Mouse (Mus musculus) megakaryocyte progenitor cell, adult 5-6 weeks (primary cell): Measurements from ENCODE around the gene Zfp580. TPM values are rescaled to one million over a fixed set of nuclear protein-coding genes. Genes with fewer than 3 reads are reported as not detected.

Experiments used
- ATAC-seq: replicated peaks from 2 replicates; pipeline ENCODE4 v1.8.0; 2016; ENCODE audit warnings: mild to moderate bottlenecking, moderate TSS enrichment, inconsistent platforms; ENCODE audit not compliant: poor library complexity
- total RNA-seq, 2 experiments: library from RNA; stranded (forward) in 1 of 2; stranded (reverse) in 1 of 2; fragments of 157-497, 149-512 nt in 1 of 2; fragments of 200-1000 nt in 1 of 2; gene quantifications; 2 replicates each; pipeline versions ENCODE4 v1.2.3 to v1.2.4; 2015 to 2017

Zfp580 gene
- total RNA-seq, 2 experiments from 2014 or later, result 0.67 to 3.0 TPM

DNA sequence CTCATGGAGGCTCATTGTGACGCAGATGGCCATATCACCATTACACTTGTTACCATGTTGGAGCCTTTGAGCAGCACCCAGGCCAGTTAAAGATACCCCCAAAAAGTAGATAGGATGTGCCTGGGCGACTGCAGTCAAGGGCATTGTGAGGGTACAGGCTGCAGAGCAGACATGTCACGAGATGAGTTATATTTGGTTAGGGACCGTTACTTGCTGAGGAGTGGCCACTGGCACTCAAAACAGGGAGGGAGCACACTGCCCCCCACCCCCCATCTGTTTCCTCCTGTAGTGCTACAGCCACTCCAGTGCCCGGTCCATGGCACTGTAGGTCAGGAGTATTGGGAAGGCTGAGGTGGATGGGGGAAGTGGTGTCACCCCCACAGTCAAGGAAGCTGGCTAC lies 47.4 kb downstream of the Zfp580 start:
- no peak for ATAC-seq

DNA sequence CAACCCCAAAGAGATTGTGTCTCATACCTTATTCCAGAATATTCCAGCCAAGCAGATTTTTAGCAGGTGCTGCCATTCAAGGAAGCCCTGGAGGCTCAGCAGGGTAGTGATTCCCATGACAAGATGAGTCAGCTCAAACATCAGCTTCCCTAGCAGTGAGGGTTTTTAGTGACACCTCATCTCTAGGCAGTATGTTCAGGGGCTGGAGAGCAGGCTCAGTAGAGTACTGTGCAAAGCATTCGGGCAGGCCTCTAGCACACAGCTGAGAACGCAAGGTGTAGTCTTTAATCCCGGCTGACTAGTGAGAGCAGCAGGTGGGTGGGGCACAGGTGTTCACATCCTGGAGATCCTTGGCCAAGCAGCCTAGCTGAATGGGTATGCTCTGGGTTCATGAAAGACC lies 48.5 kb downstream of the Zfp580 start:
- no peak for ATAC-seq

DNA sequence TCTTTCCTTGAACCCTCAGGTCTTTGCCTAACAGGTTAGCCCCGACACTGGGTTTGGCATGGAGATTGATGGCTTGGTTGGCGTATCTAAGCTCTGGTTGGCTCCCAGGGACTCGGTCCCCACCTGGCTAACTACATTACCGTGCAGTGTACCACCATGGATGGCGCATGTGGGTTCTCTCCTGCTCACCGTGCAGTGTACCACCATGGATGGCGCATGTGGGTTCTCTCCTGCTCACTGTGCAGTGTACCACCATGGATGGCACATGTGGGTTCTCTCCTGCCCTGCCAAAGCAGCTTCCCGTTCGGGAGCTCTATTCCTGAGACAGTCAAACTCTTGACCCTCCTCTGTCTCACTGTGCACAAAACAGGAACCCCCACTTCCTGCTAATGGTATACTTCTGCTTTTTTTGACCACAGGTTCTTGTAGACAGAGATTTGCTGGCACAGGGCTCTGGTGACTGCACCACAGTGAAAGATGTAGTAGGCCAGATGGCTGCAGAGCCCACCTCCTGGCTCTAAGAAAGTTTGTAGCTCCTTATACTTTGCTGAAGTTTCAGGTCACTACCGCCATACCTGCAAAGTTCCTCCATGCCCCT lies 49.8 kb downstream of the Zfp580 start:
- peak; percentile 92 for ATAC-seq

DNA sequence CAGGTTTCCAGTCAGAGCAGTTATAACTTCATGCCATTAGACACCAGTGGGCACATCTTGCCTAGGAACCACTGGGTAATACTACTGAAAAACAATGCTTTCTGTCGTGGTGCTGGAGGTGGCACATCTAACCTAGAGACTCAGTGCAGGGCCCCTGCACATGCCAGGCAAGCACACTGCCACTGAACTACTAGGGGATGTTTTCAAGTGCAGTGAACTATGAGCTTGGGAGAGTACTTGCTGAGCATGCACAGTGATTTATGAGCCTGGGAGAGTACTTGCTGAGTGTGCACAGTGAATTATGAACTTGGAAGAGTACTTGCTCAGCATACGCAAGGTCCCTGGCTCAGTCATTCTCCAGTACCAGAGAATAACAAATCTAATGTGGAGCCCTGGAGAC lies 51.2 kb downstream of the Zfp580 start:
- no peak for ATAC-seq

Other genes with a start within 250 kb of the Zfp580 start
- 280 and 341 TPM in 2 replicates for gene Ube2s, start 238.9 kb upstream of the Zfp580 start, total RNA-seq (2015)
- 169 and 190 TPM in 2 replicates for gene Ube2s, start 238.9 kb upstream of the Zfp580 start, total RNA-seq (2017)
- gene Shisa7, start 206.8 kb upstream of the Zfp580 start, total RNA-seq (2015), result 0.05 TPM in 1 of 2 replicates, not detected in the other
- not detected in 2 replicates for gene Shisa7, start 206.8 kb upstream of the Zfp580 start, total RNA-seq (2017)
- gene Isoc2b, start 181.3 kb upstream of the Zfp580 start, total RNA-seq (2015), result 9.1 and 13.4 TPM in 2 replicates
- 34.9 and 98.1 TPM in 2 replicates for gene Isoc2b, start 181.3 kb upstream of the Zfp580 start, total RNA-seq (2017)
- 2.4 and 3.1 TPM in 2 replicates for gene Isoc2a, start 174.4 kb upstream of the Zfp580 start, total RNA-seq (2015)
- gene Isoc2a, start 174.4 kb upstream of the Zfp580 start, total RNA-seq (2017), result 7.3 and 8.7 TPM in 2 replicates
- gene Gm36210, start 145.0 kb upstream of the Zfp580 start, total RNA-seq (2015), result not detected in 2 replicates
- gene Gm36210, start 145.0 kb upstream of the Zfp580 start, total RNA-seq (2017), result not detected in 2 replicates
- 7.4 and 8.0 TPM in 2 replicates for gene Zfp628, start 136.3 kb upstream of the Zfp580 start, total RNA-seq (2015)
- gene Zfp628, start 136.3 kb upstream of the Zfp580 start, total RNA-seq (2017), result 1.9 and 2.7 TPM in 2 replicates
- gene Nat14, start 129.5 kb upstream of the Zfp580 start, total RNA-seq (2015), result 0.20 and 0.64 TPM in 2 replicates
- gene Nat14, start 129.5 kb upstream of the Zfp580 start, total RNA-seq (2017), result not detected in 2 replicates
- not detected in 2 replicates for gene Ssc5d, start 125.8 kb upstream of the Zfp580 start, total RNA-seq (2015)
- gene Ssc5d, start 125.8 kb upstream of the Zfp580 start, total RNA-seq (2017), result 0.10 TPM in 1 of 2 replicates, not detected in the other
- not detected in 2 replicates for gene Sbk2, start 87.1 kb upstream of the Zfp580 start, total RNA-seq (2015)
- gene Sbk2, start 87.1 kb upstream of the Zfp580 start, total RNA-seq (2017), result not detected in 2 replicates
- gene Sbk3, start 80.4 kb upstream of the Zfp580 start, total RNA-seq (2015), result not detected in 2 replicates
- not detected in 2 replicates for gene Sbk3, start 80.4 kb upstream of the Zfp580 start, total RNA-seq (2017)
- 11.1 and 14.3 TPM in 2 replicates for gene Zfp579, start 55.4 kb upstream of the Zfp580 start, total RNA-seq (2015)
- 2.7 and 4.2 TPM in 2 replicates for gene Zfp579, start 55.4 kb upstream of the Zfp580 start, total RNA-seq (2017)
- 11.0 and 13.0 TPM in 2 replicates for gene Zfp524, start 37.1 kb upstream of the Zfp580 start, total RNA-seq (2015)
- 5.5 and 7.4 TPM in 2 replicates for gene Zfp524, start 37.1 kb upstream of the Zfp580 start, total RNA-seq (2017)
- 35.6 and 39.2 TPM in 2 replicates for gene Fiz1, start 36.8 kb upstream of the Zfp580 start, total RNA-seq (2015)
- 17.7 and 24.0 TPM in 2 replicates for gene Fiz1, start 36.8 kb upstream of the Zfp580 start, total RNA-seq (2017)
- gene Gm44973, start 36.0 kb upstream of the Zfp580 start, total RNA-seq (2015), result 1.9 and 4.6 TPM in 2 replicates
- gene Gm44973, start 36.0 kb upstream of the Zfp580 start, total RNA-seq (2017), result not detected in 2 replicates
- 13.2 and 14.5 TPM in 2 replicates for gene Zfp865, start 31.2 kb upstream of the Zfp580 start, total RNA-seq (2015)
- gene Zfp865, start 31.2 kb upstream of the Zfp580 start, total RNA-seq (2017), result 12.4 and 14.4 TPM in 2 replicates
- gene Ccdc106, start 31.0 kb upstream of the Zfp580 start, total RNA-seq (2015), result 0.57 TPM in 1 of 2 replicates, not detected in the other
- 0.21 TPM in 1 of 2 replicates, not detected in the other for gene Ccdc106, start 31.0 kb upstream of the Zfp580 start, total RNA-seq (2017)
- gene 4632433K11Rik, start 17.4 kb upstream of the Zfp580 start, total RNA-seq (2015), result not detected in 2 replicates
- 0.88 TPM in 1 of 2 replicates, not detected in the other for gene 4632433K11Rik, start 17.4 kb upstream of the Zfp580 start, total RNA-seq (2017)
- 0.72 and 1.5 TPM in 2 replicates for gene Zfp784, start 13.1 kb upstream of the Zfp580 start, total RNA-seq (2015)
- 1.6 and 1.7 TPM in 2 replicates for gene Zfp784, start 13.1 kb upstream of the Zfp580 start, total RNA-seq (2017)
- 99.3 TPM in 2 replicates for gene U2af2, start 10.6 kb downstream of the Zfp580 start, total RNA-seq (2015)
- gene U2af2, start 10.6 kb downstream of the Zfp580 start, total RNA-seq (2017), result 225 and 247 TPM in 2 replicates
- gene Epn1, start 28.7 kb downstream of the Zfp580 start, total RNA-seq (2015), result 41.0 and 42.0 TPM in 2 replicates
- 37.0 and 51.5 TPM in 2 replicates for gene Epn1, start 28.7 kb downstream of the Zfp580 start, total RNA-seq (2017)
- gene Rfpl4, start 65.4 kb downstream of the Zfp580 start, total RNA-seq (2015), result not detected in 2 replicates
- not detected in 2 replicates for gene Rfpl4, start 65.4 kb downstream of the Zfp580 start, total RNA-seq (2017)
- not detected in 2 replicates for gene Rasl2-9, start 74.4 kb downstream of the Zfp580 start, total RNA-seq (2015)
- gene Rasl2-9, start 74.4 kb downstream of the Zfp580 start, total RNA-seq (2017), result not detected in 2 replicates
- gene Vmn1r55, start 98.1 kb downstream of the Zfp580 start, total RNA-seq (2015), result not detected in 2 replicates
- not detected in 2 replicates for gene Vmn1r55, start 98.1 kb downstream of the Zfp580 start, total RNA-seq (2017)
- not detected in 2 replicates for gene Vmn1r56, start 145.2 kb downstream of the Zfp580 start, total RNA-seq (2015)
- gene Vmn1r56, start 145.2 kb downstream of the Zfp580 start, total RNA-seq (2017), result not detected in 2 replicates
- gene Vmn1r57, start 167.0 kb downstream of the Zfp580 start, total RNA-seq (2015), result not detected in 2 replicates
- gene Vmn1r57, start 167.0 kb downstream of the Zfp580 start, total RNA-seq (2017), result not detected in 2 replicates